Mouse (Mus musculus) intestine, embryonic 14.5 days (tissue): ENCODE measurements around the gene Musk. TPM values are rescaled to one million over a fixed set of nuclear protein-coding genes. Genes with fewer than 3 reads are reported as not detected.

ENCODE experiments used
- ATAC-seq: fragments of 200-750 bp; cut with Nextera tagmentation; replicated peaks from 2 replicates; pipeline ENCODE4 v1.8.0; 2017; ENCODE audit warnings: low read depth, moderate number of reproducible peaks, moderate TSS enrichment, moderate library complexity; ENCODE audit not compliant: low FRiP score, low TSS enrichment
- DNase-seq: peaks from one replicate; pipeline ENCODE4 v3.0.0-alpha.2; 2018; ENCODE audit warnings: low spot score
- H3K27ac ChIP-seq: fragments of 300-500 bp; sonication (generic); 2 replicates; pipeline ENCODE4 v1.5.1; 2014; ENCODE audit warnings: low read depth, mild to moderate bottlenecking, control low read depth
- H3K27me3 ChIP-seq: fragments of 300-500 bp; sonication (generic); replicated peaks from 2 replicates; pipeline ENCODE4 v1.6.1; 2014; ENCODE audit warnings: low read length, control low read depth; ENCODE audit not compliant: control insufficient read depth, insufficient read depth
- H3K36me3 ChIP-seq: fragments of 300-500 bp; sonication (generic); 2 replicates; pipeline ENCODE4 v1.6.1; 2014; ENCODE audit warnings: low read length, control low read depth; ENCODE audit not compliant: control insufficient read depth, insufficient read depth
- H3K4me1 ChIP-seq: fragments of 300-500 bp; sonication (generic); replicated peaks from 2 replicates; pipeline ENCODE4 v1.6.1; 2014; ENCODE audit warnings: low read length, control low read depth, mixed read lengths; ENCODE audit not compliant: control insufficient read depth, insufficient read depth
- H3K4me2 ChIP-seq: fragments of 300-500 bp; sonication (generic); 2 replicates; pipeline ENCODE4 v1.6.1; 2014; ENCODE audit warnings: low read length
- H3K4me3 ChIP-seq: fragments of 300-500 bp; sonication (generic); 2 replicates; pipeline ENCODE4 v1.5.1; 2014; ENCODE audit warnings: low read depth, low read length, control low read depth, mixed read lengths
- H3K9ac ChIP-seq: fragments of 300-500 bp; sonication (generic); 2 replicates; pipeline ENCODE4 v1.6.1; 2014; ENCODE audit warnings: mild to moderate bottlenecking, low read length
- H3K9me3 ChIP-seq: fragments of 300-500 bp; sonication (generic); 2 replicates; pipeline ENCODE4 v1.6.1; 2016; ENCODE audit warnings: low read length, control low read depth; ENCODE audit not compliant: control insufficient read depth
- WGBS: fragments of 180-500 bp; shearing (Covaris S2); extraction: QIAGEN DNeasy Blood & Tissue Kit; methylation state at CpG from one replicate; pipeline ENCODE4 v1.1.7; 2014; 5-methylcytosine and 5-hydroxymethylcytosine counted together
- polyA plus RNA-seq: library from polyadenylated mRNA; unstranded; fragments of >200 nt; fragmentation: Nextera tagmentation; extraction: Ambion mirVana; gene quantifications from 2 replicates; pipeline ENCODE4 v1.2.1, GENCODE M21; 2014

The Musk gene
- polyA plus RNA-seq, 1 experiment from 2014 or later: 0.20 TPM

DNA sequence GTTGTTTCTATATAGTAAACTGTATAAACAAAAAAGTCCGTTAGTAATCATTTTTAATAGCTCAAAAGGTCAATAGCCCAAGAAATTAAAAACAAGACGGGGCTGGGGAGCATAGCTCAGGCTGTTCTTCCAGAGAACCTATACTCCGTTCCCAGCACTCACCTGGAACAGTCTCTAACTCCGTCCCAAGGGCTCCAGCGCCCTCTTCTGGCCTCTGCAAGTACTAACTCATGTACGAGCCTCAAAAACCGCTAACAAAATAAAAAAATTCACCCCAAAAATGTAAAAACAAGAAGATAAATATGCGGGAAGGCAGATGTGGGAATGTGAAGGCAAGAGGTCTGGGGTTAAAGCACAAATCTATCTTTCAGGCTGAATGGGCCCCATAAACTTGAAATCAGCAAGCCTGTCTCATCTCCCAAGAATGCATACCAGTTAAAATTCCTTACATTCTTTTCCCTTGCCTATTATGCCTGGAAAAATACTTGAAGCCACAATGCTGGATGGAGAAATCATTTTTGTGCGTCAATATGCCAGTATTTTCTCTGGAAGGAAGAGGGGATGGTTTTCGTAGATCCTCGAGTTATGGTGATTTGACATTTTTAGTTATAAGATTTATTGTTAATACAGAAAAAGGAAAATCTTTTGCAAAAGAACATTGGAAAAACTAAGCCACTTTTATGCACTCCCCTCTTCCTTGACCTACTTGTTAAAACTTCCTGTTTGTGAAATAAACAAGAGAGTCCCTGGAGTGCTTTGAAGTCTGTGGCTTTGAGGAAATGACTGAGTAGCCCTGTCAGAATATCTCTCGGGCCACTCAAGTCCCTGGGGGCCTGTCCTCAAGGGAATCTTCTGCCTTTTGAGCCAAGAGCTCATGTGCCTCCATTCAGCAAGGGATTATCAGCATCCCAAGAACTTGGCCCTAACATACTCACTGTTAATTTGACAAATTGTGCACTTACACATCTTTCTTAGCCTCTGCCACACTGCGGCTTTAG lies 127.7 kb downstream of the Musk start:
- H3K4me2 ChIP-seq: no peak overlapping the region
- H3K27ac ChIP-seq: no peak overlapping the region
- peaks cover 4% of the 10 kb centered on the region; the same call in 1 of the 2 replicates for H3K4me1 ChIP-seq
- no peak overlapping the region for H3K4me3 ChIP-seq
- no peaks in the 10 kb centered on the region for H3K36me3 ChIP-seq
- no peak for ATAC-seq
- H3K9ac ChIP-seq: no peak overlapping the region
- no peaks in the 10 kb centered on the region for H3K9me3 ChIP-seq
- no peaks in the 10 kb centered on the region for H3K27me3 ChIP-seq
- WGBS: 58% methylated on average over 13 of the region's 13 CpGs
- no peak for DNase-seq

- no peak overlapping the region for H3K4me3 ChIP-seq
- no peaks in the 10 kb centered on the region for H3K36me3 ChIP-seq
- H3K9me3 ChIP-seq: no peaks in the 10 kb centered on the region
- WGBS: 97% methylated on average over 3 of the region's 3 CpGs
- no peak overlapping the region for H3K9ac ChIP-seq
- H3K4me1 ChIP-seq: peaks cover 4% of the 10 kb centered on the region; the same call in 1 of the 2 replicates
- ATAC-seq (no peak), DNase-seq (no peak)
- H3K27me3 ChIP-seq: no peaks in the 10 kb centered on the region
- H3K27ac ChIP-seq: no peak overlapping the region
- no peak overlapping the region for H3K4me2 ChIP-seq
These were observed 129.8 kb downstream of the Musk start for GRCm38 (mm10) chr4:58415537-58415936.

- ATAC-seq: no peak
- H3K4me2 ChIP-seq: no peak overlapping the region
- no peak overlapping the region for H3K27ac ChIP-seq
- peaks cover 4% of the 10 kb centered on the region; the same call in 1 of the 2 replicates for H3K4me1 ChIP-seq
- H3K27me3 ChIP-seq: no peaks in the 10 kb centered on the region
- no peak overlapping the region for H3K9ac ChIP-seq
- H3K36me3 ChIP-seq: no peaks in the 10 kb centered on the region
- no peak for DNase-seq
- no peak overlapping the region for H3K4me3 ChIP-seq
- 67% methylated on average over 4 of the region's 4 CpGs for WGBS
- H3K9me3 ChIP-seq: no peaks in the 10 kb centered on the region
These were observed 131.6 kb downstream of the Musk start for GRCm38 (mm10) chr4:58417319-58417718.

GRCm38 (mm10) chr4:58419225-58419624 lies 133.5 kb downstream of the Musk start:
- Histone ChIP-seq H3K4me2 (no peak overlapping the region), H3K9ac (no peak overlapping the region), H3K27me3 (no peaks in the 10 kb centered on the region), H3K36me3 (no peaks in the 10 kb centered on the region), H3K4me3 (no peak overlapping the region), H3K27ac (no peak overlapping the region), H3K9me3 (no peaks in the 10 kb centered on the region), H3K4me1 (peaks cover 4% of the 10 kb centered on the region; the same call in 1 of the 2 replicates)
- no peak for DNase-seq
- 28% methylated on average over 5 of the region's 5 CpGs for WGBS
- no peak for ATAC-seq

- H3K4me3 ChIP-seq: no peak overlapping the region
- no peak overlapping the region for H3K9ac ChIP-seq
- no peaks in the 10 kb centered on the region for H3K9me3 ChIP-seq
- 60% methylated on average over 9 of the region's 9 CpGs for WGBS
- H3K27me3 ChIP-seq: no peaks in the 10 kb centered on the region
- ATAC-seq (no peak), DNase-seq (no peak)
- no peaks in the 10 kb centered on the region for H3K36me3 ChIP-seq
- H3K27ac ChIP-seq: no peak overlapping the region
- no peak overlapping the region for H3K4me2 ChIP-seq
- H3K4me1 ChIP-seq: peaks cover 4% of the 10 kb centered on the region; the same call in 1 of the 2 replicates
These were observed 137.6 kb downstream of the Musk start for GRCm38 (mm10) chr4:58423276-58423930.

Other genes starting within 250 kb of the Musk start
- 9.5 and 10.4 TPM in 2 replicates for gene Svep1, start 79.1 kb upstream of the Musk start, polyA plus RNA-seq